Mouse (Mus musculus) lung, postnatal 36 days (tissue): ENCODE measurements around the gene Dact3.

Source experiments
- DNase-seq: peaks from one replicate; pipeline ENCODE4 v3.0.0; 2022; ENCODE audit warnings: mixed read lengths

The Dact3 gene

GRCm38 (mm10) chr7:16893612-16894011, 18.5 kb downstream of the Dact3 start:
- no peak for DNase-seq

GRCm38 (mm10) chr7:16894279-16894678, 19.2 kb downstream of the Dact3 start:
- DNase-seq = no peak

DNA sequence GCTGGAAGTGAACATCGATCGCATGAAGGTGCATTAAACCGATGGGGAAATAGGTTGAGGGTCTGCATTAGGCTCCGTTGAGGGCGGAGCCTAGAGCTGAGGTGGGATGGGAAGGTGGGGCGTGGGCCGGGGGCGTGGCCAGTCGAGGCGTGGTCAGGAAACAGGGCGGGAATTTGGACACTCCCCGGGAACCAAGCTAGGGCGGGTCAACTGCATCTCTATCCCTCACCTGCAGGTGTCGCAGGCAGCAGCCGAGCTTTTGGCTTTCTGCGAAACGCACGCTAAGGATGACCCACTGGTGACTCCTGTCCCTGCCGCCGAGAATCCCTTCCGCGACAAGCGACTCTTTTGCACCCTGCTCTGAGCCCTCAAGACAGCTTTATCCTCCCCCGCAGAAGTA, 19.9 kb downstream of the Dact3 start:
- peak; percentile 79 for DNase-seq

GRCm38 (mm10) chr7:16895511-16895910, 20.4 kb downstream of the Dact3 start:
- no peak for DNase-seq

DNA sequence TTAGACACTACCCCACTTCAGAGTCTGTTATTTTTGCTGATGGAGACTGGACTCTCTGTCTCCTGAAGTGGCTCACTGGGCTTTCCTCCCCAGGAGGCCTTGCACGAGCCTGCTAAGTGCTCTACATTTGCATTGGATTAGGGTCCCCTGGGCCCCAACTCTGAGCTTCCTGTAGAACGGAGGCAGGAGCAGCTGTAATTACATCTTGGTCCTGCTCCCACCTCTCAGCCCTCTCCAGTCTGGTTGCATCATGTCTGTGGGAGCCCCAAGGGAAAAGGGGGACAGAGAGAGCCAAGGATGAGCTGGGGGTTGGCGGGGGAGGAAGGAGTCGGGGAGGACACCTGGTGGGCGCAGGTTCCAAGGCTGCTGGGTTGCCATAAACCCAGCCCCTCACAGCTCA, 25.4 kb downstream of the Dact3 start:
- DNase-seq = no peak

- no peak for DNase-seq
These were observed 28.4 kb downstream of the Dact3 start for GRCm38 (mm10) chr7:16903439-16903955.

GRCm38 (mm10) chr7:16904120-16904675, 29.1 kb downstream of the Dact3 start:
- DNase-seq = no peak

DNA sequence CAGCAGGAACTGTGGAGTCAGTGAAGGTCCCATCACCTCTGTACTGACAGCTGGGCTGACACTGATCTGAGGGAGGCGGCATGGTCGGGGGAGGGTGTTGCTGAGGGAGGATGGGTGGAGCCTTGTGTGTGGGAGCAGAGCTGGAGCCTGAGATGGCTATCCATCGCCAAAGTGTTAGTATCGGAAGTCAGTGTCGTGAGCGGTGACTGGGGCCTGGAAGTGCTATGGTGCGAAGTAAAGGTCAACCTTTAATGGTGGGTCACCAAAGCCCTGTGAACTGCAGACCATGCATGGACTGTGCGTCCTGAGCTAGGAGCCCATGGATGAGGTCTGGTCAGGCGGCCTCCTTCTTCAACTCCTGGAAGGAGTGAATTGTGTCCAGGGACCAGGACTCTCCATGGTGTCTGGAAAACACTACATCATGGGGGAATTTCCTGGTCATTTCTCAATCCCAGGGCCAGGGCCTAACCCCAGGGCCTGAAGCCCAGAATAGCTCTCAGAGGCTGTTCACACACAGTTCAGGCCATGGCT, 30.4 kb downstream of the Dact3 start:
- DNase-seq = peak; percentile 63

DNA sequence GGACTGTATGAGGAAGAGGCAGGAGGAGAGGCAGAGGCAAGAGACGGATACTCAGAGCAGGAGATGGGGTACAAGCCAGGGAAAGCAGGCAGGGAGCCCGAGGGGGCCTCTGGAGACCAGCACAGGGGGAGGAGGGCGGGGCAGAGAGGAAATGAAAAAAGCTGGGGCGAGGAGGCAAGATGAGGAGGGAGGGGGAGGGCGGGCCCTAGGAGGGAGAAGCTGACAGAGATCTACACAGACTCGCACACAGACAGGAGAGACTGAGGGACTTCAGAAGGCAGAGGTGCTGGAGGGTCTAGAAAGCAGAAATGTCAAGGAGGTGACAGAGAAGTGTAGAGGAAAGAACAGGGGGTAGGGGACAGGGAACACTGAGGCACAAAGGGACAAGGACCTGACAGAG, 31.2 kb downstream of the Dact3 start, which contains the start of gene Ptgir:
Gene Ptgir (plus strand): TSS at position 210 of the 400 bp plus-strand sequence.
- peak; percentile 46 for DNase-seq

- no peak for DNase-seq
These were observed 31.9 kb downstream of the Dact3 start for GRCm38 (mm10) chr7:16906889-16907559.

- no peak for DNase-seq
These were observed 32.7 kb downstream of the Dact3 start for GRCm38 (mm10) chr7:16907842-16908241.

GRCm38 (mm10) chr7:16908367-16908766, 33.2 kb downstream of the Dact3 start:
- no peak for DNase-seq

GRCm38 (mm10) chr7:16908859-16909258, 33.7 kb downstream of the Dact3 start:
- no peak for DNase-seq

DNA sequence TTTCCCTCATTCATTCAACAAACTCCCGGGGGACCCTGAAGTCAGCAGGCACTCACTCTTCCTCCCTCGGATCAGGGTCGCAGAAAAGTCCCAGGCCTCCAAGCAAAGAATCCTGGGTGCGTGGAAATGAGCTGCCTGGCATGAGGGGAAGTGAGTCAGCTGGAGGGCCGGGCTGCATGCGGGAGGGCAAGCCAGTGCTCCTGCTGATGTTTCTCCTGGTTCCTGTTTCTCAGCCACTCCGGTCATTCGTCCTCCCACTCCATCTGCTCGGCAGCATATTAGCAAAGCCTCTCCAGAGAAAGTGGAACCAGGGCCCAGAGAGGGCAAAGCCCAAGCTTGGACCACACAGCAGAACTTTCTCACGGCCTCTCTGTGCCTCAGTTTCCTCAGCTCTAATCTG, 34.8 kb downstream of the Dact3 start:
- peak; percentile 44 for DNase-seq

GRCm38 (mm10) chr7:16911904-16912303, 36.8 kb downstream of the Dact3 start:
- no peak for DNase-seq

DNA sequence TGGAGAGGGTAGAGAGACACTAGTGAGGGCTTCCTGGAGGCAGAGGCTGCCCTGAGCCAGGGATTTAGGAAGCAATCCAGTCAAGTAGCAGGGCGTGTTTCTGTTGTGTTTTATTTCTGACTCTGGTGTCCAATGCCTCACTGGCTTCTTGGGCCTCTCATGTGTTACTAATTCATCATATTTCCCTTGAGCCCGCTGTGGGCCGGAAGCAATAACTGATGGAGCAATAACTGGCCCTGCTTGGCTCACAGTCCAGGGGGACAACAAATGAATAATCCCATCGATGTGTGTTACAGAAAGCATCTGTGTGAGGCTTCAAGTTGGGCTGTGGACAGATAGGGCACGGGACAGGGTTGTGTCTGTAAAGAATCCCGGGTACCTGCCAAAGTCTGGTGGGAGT, 37.2 kb downstream of the Dact3 start:
- peak; percentile 55 for DNase-seq

DNA sequence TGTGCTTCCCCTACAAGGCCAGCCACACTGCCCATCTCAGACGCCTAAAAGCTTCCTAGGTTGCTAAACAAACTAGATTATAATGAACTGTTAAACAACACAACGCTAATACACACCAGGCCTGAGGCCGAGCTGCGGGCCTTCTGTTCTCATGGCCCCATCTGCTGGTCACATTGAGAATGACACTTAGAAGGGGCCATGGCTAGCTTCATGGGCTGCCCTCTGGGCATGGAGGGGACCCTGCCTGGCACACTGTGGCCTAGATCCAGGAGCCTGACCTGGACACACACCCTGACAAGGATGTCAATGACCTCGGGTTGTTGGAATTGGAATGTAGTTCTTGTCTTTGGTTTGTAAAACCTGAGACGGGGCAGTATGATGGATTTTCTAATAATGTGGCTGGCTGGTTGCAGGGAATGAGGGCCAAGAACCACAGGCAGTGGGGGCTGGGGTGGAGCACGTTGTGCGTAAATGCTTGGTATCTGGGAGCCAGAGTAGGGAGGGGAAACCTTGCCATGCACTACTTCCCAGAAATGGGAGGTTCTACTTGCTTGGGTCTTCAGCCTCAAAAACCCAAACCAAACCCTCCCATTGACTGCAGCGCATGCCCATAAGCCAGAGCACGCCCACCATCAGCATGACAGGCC, 38.8 kb downstream of the Dact3 start:
- DNase-seq = peak; percentile 82

DNA sequence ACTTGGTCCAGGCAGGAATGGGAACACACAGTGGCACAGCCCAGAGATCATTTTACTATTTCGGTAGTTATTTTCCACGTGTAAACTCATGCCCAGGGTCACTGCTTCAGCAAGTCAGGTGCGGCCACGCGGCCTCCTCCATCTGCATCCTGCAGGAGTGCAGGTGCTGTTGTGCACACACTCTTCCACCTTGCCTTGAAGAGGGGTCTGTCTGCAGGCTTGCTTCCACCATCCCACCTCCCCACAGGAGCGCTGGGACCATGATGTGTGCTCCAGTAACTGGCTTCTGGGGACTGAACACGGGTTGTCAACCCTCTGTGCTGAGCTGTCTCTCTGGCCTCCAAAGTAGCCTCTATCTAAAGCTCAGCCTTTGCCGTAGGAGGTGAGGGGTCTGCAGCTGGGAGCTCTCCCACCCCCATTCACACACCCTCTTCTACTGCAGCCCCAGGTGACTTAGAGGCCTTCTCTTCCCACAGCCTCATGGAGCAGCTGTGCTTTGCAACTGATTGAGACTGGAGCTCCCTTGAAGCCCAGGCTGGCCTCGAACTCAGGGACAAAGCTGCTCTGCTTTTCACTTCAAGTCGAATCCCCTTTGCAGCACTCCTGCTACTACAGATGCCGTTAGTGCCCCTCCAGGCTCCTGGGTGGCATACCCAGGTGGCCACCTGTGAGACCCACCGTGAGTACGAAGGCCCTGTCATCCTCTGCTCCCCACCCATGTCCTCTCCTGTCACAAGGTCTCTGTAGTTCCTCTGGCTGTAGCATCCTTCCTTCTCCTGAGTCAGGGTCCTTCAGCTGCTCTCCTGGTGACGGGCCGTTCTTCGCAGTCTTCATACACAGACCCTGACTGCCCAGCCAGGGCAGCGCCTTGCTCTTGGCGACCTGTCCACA, 39.6 kb downstream of the Dact3 start:
- no peak for DNase-seq

- DNase-seq = no peak
These were observed 40.6 kb downstream of the Dact3 start for GRCm38 (mm10) chr7:16915461-16916340.

- no peak for DNase-seq
These were observed 41.5 kb downstream of the Dact3 start for GRCm38 (mm10) chr7:16916342-16917265.

DNA sequence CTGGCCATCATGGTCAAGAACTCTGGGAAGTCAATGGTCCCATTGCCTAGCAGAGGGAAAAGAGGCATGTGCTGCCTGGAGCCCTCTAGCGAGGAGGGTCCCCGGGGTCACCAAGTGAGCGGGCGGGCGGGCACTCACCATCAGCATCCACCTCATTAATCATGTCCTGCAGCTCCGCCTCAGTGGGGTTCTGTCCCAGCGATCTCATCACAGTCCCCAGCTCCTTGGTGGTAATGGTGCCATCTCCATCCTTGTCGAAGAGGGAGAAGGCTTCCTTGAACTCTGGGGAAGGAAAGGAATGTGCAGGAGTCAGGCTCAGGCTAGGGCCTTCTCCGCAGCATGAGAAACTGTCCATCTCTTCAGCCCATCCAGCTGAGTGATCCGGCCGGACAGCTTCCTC, 42.3 kb downstream of the Dact3 start:
- DNase-seq = no peak
